Mouse (Mus musculus): ENCODE data around the gene 4930590J08Rik. TPM values are rescaled to one million over a fixed set of nuclear protein-coding genes. Genes with fewer than 3 reads are reported as not detected.

The 4930590J08Rik gene
- total RNA-seq, 2 experiments from 2014 or later: 0.55 to 0.67 TPM

DNA sequence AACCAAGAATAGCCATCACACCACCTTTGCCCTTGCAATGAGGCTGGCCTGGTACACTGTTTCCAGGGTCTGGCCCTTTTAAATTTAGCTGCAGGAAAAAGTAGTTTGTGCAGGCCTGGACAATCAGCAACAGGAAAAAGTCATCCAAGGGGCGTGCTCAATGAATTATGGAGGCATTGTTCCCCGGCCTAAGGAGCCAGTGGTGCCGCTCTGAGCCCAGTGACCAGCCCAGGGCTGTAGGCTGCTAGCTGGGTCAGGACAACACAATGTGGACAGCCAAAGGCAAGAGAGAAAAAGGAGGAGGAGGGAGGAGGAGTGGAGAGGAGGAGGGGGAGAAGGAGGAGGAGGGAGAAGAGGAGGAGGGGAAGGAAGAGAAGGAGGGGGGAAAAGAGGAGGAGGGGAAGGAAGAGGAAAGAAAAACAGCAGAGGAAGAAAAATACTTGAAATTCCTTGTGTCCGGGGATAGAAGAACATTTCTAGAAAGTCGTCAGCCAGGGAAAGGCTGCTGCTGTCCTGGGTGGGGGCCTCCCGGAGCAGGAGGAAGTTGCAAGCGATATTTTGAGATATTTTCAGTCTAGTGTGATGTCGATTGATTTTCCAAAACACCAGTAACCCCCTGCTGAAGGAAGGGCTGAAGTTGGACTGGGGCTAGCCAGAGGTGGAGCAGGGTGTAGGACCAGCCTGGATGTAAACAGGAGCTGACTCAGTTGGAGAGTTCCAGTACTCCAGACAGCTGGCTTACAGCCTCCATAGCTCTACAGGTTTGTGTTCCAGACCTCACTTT, 57.6 kb downstream of the 4930590J08Rik start:
- DNase-seq (ENCODE audit: low spot score): peak; percentile 51
- intact Hi-C loops (cut with DNase I): loop anchor here (2.0 kb wide), 1 partner anchor 33 kb away; no protein-coding TSS in a partner anchor

DNA sequence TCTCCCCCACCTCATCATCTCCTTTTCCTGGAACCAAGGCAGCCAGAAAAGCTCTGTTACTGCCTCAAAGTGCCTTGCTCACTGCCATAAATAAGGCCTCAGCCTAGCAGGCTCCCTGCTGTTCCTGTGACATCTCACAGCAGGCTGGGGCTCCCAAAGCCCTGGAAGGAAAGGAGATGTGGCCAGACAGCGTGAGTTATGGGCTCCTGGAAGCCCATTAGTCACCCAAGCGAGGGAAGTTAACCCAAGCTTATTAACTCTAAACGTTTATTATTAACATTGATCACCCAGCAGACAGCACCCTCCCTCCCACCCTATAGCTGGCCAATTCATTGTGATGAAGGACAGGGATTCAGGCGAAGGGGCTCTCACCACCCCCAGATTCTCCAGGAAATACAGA, 60.8 kb downstream of the 4930590J08Rik start:
- intact Hi-C loops (cut with DNase I): no loop called here
- DNase-seq (ENCODE audit: low spot score): no peak

DNA sequence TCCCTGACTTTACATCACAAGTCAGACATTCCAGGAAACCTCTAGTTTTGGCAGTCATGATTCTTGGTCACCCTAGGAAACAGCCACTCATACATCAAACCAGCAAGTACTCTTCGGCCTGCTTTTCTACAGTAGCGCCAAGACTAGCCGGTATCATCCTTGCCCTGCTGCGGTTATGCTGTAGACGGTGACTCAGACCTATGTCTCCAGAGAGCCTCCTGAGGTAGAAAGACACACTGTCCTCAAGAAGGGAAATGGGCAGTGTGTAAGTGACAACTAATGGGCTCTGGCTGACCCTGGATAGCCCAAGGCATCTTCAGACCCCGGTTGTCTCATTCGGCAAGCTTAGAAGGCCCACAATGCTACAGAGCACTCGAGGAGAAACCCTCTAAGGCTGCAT, 62.5 kb downstream of the 4930590J08Rik start:
- DNase-seq (ENCODE audit: low spot score): no peak
- intact Hi-C loops (cut with DNase I): no loop called here

DNA sequence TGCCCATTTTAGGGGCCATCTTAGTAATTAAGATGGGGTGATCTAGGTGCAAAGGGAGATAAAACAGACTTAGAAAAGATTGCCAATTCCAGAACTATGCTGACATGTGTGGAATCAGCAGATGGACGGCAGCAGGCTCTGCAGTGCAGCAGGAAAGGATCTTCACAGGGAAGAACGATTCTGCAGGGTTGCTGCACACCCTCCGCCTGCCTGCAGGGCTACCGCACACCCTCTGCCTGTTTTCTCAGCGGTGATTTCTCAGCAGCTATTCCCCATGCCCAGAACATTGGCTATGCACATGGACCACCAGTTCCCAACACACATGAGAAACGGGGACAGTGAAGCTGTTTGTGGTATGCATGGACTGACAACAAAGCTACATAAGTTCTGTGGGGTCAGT, 63.4 kb downstream of the 4930590J08Rik start:
- no peak for DNase-seq (ENCODE audit: low spot score)

DNA sequence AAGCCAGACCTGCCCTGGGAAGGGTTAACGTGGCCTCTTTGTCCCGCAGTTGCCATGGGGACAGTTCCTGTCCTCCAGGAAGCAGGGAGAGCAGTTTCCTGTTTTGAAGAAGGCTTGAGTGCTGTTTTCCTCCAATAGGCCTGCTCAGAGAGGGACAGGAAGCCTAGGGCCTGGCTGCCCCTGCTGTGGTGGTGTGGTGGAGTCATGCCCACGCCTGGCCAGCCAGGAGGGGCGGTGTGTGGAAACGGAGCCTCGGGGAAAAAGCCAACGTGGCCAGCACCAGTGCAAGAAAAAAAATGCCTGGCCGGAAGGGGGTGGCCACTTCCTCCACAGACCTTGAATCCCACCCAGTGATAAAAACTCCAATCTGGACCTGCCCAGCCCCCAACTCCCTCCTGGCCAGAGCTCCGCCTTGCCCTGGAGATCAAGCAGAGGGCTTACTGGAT, 69.6 kb downstream of the 4930590J08Rik start:
- intact Hi-C loops (cut with DNase I): no loop called here
- peak; percentile 85 for DNase-seq (ENCODE audit: low spot score)

More for the DNA sequence above, 63.4 kb downstream of the 4930590J08Rik start:
- intact Hi-C loops (cut with DNase I): no loop called here

DNA sequence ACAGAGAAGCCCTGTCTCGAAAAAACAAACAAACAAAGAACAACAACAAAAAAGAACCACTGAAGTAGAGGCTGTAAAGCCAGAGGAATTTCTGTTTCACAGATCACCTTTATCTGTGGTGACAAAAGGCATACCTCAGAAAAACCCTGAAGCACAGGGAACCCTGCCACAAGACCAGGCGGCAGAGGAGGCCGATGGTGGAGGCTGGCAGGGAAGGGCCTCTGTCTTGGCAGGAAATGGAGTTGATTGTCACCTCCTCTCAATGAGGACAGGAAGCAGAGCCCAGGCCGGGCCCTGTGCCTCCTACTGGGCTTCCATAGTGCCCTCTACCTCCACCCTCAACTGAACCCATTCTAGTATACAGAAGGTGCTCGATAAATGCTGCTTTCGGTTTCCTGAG, 71.4 kb downstream of the 4930590J08Rik start:
- DNase-seq (ENCODE audit: low spot score): no peak
- intact Hi-C loops (cut with DNase I): no loop called here

DNA sequence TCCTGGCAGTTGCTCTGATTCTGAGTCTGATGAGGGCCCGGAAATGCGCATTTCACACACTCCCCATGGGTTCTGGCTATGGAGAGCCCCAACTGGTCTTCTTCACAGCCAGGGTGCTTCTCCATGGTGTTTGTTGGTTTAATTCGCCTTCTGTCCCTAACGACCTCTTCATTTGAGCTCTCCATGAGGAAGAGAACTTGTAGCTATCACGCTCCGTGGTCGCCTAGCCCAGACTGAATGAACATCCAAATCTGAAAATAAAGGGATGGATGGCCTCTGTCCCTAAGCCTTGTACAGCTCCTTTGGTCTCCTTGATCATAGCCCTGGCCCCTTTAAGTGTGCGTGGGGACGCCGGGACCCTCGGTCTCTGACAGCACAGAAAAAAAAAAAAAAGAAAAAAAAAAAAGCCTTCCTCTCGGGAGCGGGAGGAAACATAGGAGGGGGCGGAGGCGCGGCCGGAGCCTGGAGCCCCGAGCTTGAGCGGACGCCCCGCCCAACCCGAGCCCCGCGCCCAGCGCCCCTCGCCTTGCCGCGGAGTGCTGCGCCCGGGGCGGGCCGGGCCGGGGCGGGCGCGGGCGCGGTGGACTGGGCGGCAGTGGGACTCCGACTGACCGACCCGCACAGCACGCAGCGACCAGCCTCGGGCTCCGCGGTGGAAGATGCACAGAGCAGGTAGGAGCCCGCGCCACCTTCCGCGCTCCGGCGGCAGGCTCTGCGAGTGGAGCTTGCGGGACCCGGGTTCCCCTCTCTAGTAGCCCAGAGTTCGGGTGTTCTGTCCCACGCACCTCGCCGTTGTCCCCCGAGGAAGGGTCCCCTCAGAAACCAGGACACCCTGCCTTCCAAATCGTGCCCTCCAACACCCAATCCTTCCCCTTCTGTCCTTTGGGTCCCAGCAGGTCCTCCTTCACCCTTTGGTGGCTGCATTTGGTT, 76.0 kb downstream of the 4930590J08Rik start, which contains the start of gene Fgd5:
Fgd5 (plus strand) TSS at position 508 of the 930 bp plus-strand sequence.
- DNase-seq (ENCODE audit: low spot score): peak; percentile 46
- intact Hi-C loops (cut with DNase I): no loop called here

DNA sequence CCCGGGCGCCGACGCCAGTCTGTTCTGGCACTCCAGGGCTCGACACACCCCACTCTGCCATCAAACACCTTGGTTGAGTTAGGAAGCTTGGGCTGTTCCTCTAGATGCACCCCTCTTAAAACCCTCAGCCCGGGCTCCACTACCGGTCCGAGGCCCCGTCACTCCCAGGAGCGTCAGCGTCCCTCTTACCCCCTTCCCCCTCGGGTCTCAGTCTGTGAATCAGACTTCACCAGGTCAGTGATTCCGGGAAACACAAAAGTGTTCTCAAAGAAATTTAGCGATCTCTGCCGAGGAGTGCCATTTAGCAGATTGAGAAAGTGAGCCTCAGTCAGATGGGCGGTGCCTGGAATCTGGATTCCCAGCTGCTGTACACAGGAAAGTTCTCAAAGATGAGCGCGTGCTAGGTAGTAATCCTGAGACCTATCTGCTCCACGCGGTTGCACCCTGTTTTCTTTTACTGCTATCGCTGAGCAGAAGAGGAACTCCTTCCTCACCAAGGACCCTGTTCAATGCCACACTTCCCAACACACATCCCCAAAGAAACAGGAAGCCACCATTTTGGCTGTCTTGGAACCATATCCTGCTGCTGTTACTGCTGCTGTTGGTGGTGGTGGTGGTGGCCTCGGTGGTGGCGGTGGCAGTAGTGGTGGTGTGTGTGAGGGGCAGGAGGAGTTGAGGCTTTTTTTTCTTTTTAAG, 76.8 kb downstream of the 4930590J08Rik start:
- DNase-seq (ENCODE audit: low spot score): no peak
- intact Hi-C loops (cut with DNase I): no loop called here

DNA sequence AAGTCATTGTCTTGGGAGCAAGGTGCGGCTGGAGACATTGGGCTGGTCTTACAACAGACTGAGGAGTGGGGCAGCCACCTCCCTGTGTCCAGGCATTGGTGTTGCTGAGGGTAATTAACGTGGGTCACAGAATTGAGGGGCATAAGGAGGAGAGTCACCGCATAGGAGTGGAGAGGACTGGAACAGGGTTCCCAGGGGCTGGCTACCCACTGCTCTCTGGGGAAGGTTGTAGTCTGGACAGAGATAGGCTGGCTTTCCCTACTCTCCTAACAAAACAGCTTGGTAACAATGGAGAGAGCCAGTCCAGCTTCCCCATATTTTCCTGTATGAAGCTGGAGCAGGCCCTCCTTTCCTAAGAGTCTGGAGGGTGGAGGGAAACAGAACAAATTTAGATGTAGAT, 77.4 kb downstream of the 4930590J08Rik start:
- intact Hi-C loops (cut with DNase I): loop anchor here (2.0 kb wide), 1 partner anchor 35 kb away; no protein-coding TSS in a partner anchor
- no peak for DNase-seq (ENCODE audit: low spot score)

DNA sequence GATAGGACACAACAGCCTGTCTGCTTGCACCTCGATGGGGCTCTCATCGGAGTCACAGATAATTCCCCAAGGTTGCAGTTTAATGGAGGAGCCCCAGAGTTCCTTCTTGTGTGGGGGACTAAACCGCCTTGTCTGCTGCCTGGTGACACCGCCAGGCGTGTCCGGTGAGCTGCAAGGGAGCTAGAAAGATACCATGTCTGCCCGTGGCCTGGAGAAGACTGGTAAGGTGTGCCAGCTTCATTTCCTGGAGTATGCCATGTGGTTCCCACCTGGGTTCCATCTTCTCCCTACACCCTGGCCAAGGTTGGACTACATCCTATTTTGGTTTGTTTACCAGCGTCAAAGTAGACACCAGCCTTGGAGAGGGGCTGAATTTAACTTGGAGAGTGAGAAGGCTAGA, 87.5 kb downstream of the 4930590J08Rik start:
- intact Hi-C loops (cut with DNase I): loop anchor here (5.0 kb wide), 2 partner anchors 72 to 88 kb away; partner anchors contain the start of gene 4930590J08Rik
- DNase-seq (ENCODE audit: low spot score): no peak

DNA sequence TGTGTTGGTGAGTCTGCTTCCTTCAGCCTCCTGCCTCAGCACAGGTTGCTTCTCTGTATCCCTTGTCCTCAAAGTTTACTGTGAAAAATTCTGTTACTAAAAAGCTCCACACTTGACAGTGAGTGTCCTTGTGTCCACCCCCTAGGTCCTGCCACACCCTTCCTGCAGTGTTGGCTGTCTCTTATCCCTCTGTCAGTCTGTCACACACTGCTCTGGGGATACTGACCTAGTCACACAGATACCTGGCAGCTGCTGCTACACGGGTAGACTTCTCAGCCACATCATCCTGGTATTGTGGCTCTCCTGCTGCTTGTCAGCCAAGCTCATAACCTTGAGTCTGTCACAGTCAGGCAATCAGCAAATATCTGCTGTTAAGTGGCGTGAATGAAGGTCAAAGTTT, 90.2 kb downstream of the 4930590J08Rik start:
- intact Hi-C loops (cut with DNase I): loop anchor here (2.0 to 5.0 kb wide), 3 partner anchors 32 to 91 kb away; partner anchors contain the start of gene 4930590J08Rik
- no peak for DNase-seq (ENCODE audit: low spot score)

DNA sequence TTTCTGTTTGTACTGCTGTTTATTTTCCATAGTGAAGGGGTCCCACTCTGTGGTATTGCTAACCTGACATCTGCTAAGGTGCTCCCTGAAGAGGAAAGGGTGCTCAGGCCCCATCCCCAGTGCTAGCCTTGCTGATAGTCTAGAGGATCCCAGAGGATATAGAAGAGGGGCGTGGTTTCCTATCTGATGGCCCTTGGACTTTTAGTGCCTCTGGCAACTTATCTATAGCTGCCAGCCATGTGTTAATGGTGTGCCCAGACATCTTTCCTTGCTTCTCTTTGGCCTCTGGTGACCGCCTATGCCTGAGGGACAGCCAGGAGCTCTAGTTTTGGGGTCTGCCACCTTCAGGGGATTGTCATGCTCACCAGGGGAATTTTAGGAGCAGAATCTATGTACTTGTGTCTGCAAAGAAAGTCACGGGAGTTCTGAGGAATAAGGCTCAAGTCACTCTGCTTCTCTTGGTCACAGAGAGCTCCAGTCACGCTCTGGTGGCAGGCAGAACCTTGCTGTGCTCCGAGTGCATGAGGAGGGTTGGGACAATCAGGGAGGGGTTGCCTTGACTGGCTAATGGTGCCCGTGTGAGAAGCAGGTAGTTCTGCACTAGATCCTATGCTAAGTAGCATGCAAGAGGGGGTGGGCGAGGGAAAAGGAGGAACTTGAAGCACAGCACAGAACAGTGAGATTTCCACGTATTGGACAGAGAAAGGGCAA, 91.3 kb downstream of the 4930590J08Rik start:
- intact Hi-C loops (cut with DNase I): loop anchor here (2.0 to 5.0 kb wide), 3 partner anchors 33 to 92 kb away; partner anchors contain the start of gene 4930590J08Rik

DNA sequence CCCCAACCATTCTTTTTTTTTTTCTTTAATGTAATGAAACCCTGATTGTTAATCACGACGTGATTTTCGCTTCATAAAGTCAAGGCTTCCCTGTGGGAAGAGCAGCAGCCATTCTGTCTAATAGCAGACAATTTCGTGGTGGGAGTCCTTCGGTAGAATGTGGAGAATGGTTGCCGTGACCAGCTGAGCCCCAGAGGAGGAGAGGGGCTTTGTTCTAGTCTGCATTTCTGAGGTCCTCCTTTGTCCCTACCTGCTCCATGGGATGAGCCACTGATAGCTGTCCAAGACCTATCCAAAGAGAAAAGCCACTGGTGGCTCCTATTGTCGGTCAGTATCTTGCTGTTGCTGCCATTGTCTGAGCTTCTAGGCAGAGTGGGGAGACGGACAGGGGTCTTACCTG, 93.5 kb downstream of the 4930590J08Rik start:
- DNase-seq (ENCODE audit: low spot score): no peak
- intact Hi-C loops (cut with DNase I): no loop called here

More for the DNA sequence above, 91.3 kb downstream of the 4930590J08Rik start:
- DNase-seq (ENCODE audit: low spot score): no peak

Other genes starting within 250 kb of the 4930590J08Rik start
- 100 to 1,000 TPM in 1 of 2 experiments, 10 to 100 TPM in 1; 85.0 to 102 TPM for gene Slc6a6, start 218.8 kb upstream of the 4930590J08Rik start, total RNA-seq (2021)
- gene Grip2, start 75.6 kb upstream of the 4930590J08Rik start, total RNA-seq (2021): 10 to 100 TPM; 12.3 to 17.4 TPM
- gene Ccdc174, start 24.8 kb upstream of the 4930590J08Rik start, total RNA-seq (2021): 10 to 100 TPM in 1 of 2 experiments, 1 to 10 TPM in 1; 9.1 to 11.2 TPM
- gene Fgd5, start 76.1 kb downstream of the 4930590J08Rik start, total RNA-seq (2021): 10 to 100 TPM; 24.2 to 26.8 TPM
- gene Nr2c2, start 188.6 kb downstream of the 4930590J08Rik start, total RNA-seq (2021): 10 to 100 TPM; 23.4 to 27.6 TPM

All from heart, postnatal 25 days (tissue).